Mouse (Mus musculus) retina, postnatal 1 day (tissue): ENCODE measurements around the gene Pkp1.

Experiments
- DNase-seq: peaks from one replicate; pipeline ENCODE4 v3.0.0-alpha.2; 2012

Pkp1 gene

DNA sequence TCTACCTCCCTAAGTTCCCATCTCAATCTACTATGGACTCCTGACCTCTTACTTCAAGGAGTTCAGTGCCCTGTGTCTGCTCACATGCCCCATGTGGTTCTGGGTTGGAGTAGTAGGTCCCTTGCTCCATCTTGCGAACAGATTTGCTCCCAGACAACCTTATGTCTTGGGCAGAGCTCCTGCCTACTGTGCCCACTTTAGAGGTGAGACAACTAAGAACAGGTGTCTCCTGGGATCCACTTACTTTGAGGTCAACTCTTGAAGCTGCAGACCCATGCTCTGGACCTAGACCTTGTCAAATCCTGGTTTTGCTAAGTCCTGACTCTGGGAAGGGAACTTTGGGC lies 63.7 kb downstream of the Pkp1 start:
- DNase-seq: no peak

DNA sequence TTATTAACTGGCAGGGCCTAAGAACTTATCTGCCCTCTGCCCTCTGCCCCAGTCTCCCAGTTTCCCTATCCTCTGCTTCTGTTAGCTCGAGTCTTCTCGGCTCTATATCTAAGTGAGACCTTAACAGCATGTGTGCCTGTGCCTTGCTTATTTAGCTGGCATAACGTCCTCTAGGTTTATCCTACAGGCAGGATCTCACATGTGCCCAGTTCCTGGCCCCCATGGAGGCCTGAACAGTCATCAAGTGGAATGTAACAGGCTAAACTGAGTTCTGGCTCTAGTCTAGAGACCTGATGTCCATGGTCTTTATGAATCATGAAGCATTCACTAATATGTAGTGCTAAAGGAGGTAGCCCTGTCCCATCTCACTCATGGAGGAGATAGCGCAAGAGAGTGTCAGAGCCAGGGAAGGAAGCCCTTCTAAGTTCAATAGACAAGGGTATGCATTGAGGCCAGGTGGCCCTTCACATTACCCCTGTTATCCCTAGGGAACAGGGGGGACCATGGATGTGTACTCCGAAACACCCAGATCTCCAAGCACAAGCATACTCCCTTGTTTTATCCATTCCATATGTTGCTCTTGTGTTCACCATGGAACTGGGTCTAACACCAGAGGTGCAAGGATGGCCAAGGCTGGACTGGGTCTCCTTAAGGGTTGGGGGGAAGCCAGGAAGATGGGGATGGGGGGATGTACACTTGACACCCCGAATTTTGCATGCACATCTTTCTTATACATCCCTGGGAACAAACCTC lies 64.2 kb downstream of the Pkp1 start:
- no peak for DNase-seq

DNA sequence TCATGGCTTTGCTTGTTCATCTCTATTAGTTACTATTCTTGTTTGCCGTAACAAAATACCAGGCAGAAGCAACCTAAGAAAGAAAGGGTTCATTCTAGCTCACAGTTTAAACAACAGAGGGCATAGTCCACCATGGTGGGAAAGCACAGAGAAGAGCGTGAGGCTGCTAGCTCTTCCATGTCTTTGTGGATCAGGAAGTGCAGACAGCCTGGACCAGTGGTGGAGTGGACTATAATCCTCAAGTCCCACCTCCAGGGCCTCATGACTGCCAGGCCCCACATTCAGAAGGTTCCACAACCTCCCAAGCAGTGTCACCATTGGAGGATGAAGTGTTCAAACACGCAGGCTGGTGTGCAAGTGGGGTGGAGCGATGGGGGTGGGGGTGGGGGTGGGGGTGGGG lies 65.8 kb downstream of the Pkp1 start:
- DNase-seq: no peak

DNA sequence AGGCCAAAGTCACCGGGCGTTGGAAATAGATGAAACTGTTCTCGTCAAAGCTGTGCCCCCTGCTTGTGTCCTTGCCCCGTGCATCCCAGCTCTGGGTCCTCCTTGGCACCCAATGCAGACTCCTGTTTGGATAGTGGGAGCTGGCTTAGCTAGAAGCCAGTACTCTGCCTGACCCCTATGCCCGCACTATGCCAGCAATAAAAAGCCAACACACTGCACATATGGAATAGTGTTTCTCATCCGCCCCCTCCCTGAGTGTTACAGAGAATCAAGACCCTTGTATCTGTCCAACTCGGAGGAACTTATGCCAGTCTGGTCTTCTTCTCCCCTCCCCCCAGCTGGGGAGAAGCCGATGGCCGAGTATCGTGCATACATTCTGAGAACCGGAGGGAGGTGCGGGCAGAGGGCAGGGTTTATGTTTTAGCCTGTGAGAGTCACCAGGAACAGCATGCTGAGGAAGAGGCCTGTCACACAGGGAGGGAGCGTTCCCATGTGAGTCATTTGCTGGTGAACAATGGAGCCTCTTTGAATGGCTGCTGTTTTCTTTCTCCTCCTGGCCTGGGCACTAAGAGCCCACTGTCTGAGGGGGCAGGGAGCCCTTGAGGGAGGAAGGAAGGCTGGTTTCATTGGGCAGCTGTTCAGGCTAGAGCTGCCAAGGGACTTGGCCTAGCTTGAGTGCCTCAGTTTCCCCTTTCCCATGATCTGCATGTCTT lies 66.8 kb downstream of the Pkp1 start:
- peak; percentile 69 for DNase-seq

DNA sequence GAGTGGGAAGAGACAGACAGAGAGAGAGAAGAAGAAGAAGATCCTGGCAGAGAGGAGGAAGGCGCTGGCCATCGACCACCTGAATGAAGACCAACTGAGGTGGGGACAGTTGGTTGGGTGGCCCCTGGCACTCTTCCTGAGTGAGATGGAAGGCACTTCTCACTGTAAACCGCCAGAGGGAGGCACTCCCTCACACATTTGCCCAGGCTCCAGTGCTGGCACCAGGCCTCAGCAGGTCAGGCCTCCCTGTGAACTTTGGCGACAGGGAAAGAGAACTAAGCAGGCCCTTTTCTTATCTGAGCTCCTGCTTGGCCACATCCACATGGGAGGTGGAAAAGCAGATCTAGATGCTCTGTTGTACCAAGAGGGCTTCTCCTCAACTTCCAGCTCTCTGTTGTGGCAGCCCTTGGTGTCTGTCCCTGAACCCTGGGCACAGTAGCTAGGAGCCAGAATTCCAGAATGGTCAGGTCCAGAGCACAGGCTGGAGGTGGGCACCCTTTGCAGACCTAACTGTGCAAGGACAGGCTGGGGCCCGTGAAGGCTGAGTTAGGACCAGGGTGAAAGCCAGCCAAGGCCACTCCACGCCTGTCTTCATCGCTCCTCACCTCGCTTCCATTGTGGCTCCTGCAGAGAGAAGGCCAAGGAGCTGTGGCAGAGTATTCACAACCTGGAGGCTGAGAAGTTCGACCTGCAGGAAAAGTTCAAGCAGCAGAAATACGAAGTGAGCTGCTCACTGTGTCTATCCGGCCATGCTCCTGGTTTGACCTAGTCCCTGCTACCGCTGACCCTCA lies 68.1 kb downstream of the Pkp1 start:
- peak; percentile 68 for DNase-seq

DNA sequence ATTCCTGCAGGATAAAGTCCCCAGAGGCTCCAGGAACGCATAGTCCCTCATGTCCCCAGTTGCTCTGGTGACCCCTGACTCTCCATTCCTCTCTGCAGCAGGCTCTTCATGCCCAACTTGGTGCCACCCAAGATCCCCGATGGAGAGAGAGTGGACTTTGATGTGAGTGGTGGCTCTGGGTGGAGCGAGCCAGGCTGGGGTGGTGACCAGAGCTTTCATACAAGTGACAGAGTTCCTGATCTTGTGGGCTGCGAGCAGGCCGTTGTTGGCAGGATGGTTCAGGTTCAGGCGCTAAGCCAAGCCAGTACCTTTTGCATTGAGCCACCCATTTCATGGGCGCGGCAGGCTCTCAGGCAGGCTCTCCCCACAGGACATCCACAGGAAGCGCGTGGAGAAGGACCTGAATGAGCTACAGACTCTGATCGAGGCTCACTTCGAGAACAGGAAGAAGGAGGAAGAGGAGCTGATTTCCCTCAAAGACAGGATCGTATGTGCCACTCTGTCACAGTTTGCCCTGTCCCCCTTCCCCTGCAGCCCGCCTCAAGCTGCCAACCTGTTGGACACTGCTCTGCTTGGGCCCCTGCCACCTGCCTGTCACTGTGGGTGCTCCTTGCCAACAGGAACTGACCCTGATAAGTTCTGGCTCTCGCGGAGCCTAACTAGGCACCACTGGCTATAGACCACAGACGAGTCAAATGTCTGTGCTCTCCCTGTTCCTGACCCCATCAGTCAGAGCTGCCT lies 71.2 kb downstream of the Pkp1 start:
- no peak for DNase-seq

DNA sequence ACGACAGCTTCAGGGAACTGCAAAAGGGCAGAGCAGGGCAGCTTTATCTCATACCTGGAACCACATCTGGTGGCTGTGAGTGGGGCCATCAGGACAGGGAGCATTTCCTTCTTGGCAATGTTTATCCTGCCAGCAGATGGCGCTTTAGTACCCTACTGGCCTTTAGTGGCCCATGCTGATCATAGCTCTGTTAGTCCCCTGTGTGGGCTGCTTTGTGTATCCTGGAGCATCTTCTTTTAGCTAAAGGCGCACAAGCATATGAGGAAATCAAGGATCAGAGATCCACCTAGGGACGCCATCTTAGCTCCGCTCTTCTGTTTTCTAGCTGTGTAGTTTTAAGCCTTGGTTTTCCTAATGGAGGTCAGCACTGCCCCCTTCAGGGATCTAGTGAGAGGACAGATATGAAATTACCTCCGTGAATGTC lies 71.9 kb downstream of the Pkp1 start:
- DNase-seq: peak; percentile 77

DNA sequence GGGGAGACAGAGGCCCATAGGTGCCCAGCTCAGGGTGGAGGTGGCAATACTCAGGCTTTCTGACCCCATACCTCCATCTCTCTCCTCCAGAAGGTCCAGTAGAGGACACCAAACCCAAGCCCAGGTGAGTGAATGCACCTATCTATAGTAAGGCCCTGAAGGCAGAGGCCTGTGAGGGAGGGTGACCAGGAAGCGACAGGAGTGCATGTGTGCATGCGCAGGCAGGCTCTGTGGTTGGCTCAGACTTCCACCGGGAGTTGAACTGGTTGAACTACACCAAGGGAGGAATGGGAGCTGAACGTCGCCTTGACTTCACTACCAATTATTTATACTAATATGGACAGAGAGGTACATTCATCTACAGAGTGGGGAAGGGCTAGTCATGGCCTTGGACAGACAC lies 72.4 kb downstream of the Pkp1 start:
- no peak for DNase-seq

DNA sequence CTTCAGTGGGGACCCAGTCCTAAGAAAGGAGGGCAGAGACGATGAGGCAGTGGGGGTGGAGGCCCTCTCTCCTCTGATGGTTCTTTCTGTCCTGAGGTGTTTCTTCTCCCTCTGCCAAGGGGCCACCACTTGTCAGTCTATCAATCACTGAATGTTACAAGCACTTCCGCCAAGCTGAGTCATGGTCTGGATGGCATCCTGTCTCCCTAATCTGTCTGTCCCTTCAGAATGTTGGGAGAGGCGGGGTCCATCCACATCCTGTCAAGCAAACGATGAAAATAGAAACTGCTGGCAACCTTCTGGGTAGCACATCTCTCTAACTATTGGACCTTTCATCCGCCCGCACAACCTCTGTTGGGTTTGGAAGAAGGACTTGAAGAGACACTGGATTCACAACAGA lies 74.5 kb downstream of the Pkp1 start:
- DNase-seq: no peak

DNA sequence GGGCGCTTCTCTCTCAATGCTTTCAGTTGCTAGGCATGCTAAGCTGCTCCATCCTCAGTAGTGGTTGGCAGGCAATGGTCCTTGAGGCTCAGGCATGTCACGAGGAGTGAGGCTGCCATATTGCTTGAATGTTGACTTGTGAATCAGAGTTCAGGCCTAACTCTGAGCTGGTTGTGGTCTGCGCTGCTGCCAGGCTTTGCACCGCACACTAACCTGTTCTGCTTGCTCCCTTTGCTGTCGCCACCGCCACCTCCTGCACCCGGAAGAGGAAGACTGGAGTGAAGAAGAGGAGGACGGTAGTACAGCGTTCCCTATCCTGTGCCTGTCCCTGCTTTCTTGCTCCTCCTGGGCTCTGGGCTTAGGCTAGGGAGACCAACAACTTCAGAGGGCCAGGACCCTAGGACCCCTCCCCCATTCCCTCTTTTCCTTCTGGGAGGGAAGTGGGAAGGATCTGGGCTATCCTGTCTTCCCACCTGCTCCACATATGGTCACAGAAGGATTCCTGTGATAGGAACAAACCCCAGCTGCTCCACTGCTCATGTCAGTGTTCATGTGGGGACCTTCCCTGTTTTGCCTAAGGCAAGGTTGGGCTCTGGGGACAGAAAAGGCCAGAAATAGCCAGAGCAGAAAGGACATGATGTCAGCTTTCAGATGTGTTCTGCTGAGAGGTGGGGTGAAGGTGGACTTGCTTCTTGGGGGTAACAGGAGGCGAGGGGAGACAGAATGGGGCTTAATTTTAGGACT lies 75.3 kb downstream of the Pkp1 start:
- DNase-seq: no peak

DNA sequence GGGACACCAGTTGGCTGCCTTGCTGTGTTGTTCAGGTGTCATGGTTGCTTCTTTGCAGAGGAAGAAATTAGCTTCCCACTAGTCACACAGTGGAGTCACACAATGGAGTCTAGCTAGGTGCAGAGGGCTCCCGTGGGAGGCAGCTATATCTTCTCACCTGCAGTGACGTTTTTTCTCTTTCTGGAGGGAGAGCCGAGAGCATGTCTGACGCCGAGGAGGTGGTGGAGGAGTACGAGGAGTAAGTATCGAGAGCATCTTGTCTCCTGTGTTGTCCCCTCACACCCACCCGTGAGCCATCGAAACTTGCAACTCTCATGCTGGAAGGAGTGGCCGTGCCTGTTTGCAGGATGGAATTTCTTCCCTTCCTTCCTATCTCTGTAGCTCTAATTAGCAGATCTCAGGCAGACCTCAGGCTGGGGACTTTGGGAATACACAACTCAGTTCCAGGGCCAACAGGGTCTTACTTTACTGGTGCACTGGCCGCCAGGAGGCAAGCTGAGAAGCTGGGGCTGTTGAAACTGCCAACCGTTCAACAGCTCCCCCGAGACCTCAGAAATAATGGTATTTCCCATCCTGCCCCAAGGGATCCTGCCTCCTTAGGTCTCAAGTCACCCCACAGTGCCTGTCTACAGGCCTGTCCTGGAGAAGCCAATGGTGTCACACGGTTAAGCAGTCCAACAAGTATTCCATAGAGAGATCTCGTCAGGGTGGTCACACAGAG lies 78.2 kb downstream of the Pkp1 start:
- no peak for DNase-seq

DNA sequence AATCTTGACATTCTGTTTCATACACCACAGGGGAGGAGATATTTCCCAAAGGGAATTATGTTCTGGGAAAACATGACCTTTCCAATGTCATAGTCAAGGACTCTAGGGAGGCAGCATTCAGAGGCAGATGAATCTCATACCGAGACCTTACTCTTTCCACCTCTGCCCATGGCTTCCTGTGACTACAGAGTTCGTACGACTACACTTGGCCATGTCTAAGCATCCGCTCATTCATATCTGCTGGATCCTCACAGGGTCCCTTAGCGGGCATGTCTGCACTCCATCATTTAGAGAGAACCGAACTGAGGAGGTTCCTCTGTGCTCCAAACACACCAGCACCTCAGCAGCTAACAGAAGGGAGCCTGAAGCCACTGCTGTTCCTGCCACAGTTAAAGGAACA lies 79.9 kb downstream of the Pkp1 start:
- no peak for DNase-seq

DNA sequence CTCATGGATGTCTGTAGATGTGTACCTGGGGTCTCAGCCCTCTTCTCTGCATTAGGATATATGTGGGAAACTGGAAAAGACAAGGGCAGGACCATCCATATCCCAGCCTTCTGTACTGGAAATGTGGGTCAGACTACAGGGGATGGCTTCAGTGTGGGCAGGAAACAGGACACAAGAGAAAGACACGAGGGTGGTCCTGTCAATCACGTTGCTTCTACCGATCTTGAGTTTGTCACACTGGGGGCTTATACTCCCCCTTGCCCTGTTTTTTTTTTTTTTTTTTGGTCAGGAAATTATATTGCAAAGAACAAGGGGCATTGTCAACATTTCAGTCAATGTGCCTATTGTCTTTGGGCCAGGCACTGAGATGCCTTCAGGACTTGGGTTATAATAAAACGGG lies 80.4 kb downstream of the Pkp1 start:
- peak; percentile 92 for DNase-seq

DNA sequence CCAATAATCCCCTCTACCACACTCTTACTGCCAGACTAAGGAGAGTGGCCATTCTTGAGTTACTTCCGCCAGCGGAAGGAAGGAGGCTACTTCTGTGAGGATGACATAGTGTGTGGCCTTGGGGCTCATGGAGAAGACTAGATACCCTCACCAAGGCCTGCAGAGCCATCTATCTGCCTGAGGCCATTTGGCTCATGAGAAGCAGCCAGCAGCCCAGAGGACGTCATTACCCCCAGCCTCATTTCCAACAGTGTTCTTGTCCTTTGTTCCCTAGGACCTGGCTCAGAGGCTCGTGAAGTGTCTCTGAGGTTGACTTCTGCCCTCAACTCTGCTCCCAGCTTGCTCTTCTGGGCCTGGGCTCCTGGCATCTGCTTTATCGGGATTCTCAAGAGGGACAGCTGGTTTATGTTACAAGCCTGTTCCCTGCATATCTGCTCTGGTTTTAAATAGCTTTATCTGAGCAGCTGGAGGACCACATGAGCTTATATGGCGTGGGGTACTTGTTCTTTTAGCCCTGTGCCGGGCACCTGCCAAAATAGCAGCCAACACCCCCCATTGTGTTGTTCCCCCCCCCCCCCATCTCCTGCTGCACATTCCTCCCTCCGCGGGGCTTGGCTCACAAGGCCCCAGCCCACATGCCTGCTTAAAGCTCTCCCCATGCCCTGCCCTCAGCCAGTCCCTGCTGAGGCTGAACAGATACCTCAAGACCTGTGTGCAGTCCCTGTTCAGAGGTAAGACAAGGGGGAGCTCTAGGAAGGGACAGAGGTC lies 83.1 kb downstream of the Pkp1 start, which contains the start of gene Tnnt2:
Gene Tnnt2 (plus strand): TSS at position 639 of the 768 bp plus-strand sequence.
- DNase-seq: peak; percentile 50

DNA sequence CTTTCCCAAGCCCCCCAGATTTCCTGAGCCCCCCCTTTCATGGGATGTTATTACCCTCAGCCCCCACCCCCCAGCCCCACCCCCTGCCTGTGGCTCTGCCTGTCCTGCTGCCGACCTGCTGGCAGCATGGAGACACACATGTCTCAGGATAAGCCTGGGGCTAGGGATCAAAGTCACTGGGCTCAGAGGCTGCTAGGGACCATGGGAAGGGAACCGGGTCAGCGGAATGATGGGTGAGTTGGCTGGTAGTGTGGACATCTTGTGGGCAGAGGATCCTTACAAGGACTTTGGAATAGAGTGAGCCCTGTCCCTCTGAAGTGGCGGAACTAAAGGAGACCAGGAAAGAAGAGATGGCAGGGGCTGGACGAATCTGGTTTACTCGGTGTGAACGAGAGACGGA lies 84.0 kb downstream of the Pkp1 start:
- DNase-seq: no peak

DNA sequence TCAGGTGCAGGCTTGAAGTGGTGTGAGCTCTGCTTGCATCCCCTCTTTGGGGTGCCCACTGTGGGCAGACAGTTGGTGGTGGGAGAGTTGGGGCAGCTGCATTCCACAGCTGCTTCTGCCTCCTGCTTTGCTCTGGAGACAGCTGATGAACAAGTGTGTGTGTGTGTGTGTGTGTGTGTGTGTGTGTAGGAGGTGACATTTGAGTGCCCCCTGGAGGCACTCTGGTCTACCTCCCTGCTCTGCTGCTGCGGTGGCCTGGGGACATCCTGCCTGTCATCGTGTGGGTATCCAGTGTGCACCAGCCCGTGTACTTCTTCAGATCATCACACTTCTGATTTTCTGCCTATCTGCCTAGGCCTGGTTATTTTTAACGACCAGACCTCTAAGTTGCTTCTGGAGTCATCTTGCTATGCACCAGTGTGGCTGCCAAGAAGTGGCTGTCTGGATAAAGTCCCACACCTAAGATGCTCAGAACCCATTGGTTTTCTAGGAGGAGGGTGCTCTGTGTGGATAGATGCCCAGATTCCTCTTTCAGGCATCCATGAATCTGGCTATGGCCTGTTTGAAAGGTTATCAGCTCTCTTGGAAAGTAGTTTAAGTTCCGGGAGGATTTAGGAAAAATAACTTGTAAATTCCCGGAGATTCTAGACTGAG lies 84.7 kb downstream of the Pkp1 start:
- DNase-seq: peak; percentile 68

DNA sequence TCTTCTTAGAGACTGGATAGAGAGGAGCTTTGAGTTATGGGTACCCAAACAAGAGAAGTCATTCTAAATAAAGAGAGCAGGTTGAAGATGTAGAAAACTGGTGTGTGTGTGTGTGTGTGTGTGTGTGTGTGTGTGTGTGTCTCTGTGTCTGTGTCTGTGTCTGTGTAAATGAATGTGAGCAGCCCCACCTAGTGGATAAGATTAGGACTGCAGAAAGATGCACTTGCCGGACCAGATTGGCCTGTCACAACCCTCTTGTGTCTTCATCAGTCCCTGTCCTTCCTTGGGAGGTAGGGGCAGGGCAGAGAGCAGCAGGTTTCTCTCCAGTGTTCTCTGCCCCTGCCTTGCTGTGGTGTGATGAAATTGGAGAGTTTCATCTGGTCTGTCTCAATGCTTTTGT lies 90.1 kb downstream of the Pkp1 start:
- DNase-seq: peak; percentile 81

DNA sequence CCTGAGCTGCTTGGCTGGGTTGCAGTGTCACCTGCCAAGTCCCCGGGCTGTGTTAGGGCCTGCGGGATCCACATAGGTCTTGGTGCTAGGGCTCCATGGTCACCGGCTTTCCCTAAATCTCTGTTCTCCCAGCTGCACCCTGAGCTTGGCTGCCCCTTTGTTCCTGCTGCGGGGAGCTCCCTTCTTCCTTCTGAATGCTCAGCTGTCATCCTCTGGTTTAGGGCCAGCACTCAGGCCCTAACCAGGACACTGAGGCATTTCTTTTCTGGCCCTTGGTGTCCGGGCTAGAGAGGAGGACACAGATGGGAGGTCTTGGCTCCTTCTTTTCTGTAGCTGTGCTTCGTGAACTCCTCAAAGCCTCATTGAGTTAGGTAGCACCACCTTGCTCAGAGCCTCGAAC lies 97.2 kb downstream of the Pkp1 start:
- no peak for DNase-seq
